Mouse (Mus musculus) hindbrain, embryonic 15.5 days (tissue): Measurements from ENCODE around the gene Tmem185b. TPM values are rescaled to one million over a fixed set of nuclear protein-coding genes. Genes with fewer than 3 reads are reported as not detected.
A peak's percentile ranks its signal among the peaks of the same experiment; 100 is the strongest.

Source experiments
- ATAC-seq: fragments of 200-750 bp; cut with Nextera tagmentation; 2 replicates; pipeline ENCODE4 v1.8.0; 2017; ENCODE audit warnings: low read depth, moderate number of reproducible peaks, moderate TSS enrichment; ENCODE audit not compliant: low FRiP score
- H3K27ac ChIP-seq: fragments of 300-500 bp; sonication (generic); replicated peaks from 2 replicates; pipeline ENCODE4 v1.5.1; 2015; ENCODE audit warnings: mild to moderate bottlenecking, inconsistent platforms
- H3K27me3 ChIP-seq: fragments of 300-500 bp; sonication (generic); 2 replicates; pipeline ENCODE4 v1.6.1; 2015; ENCODE audit warnings: control low read depth, inconsistent platforms
- H3K36me3 ChIP-seq: fragments of 300-500 bp; sonication (generic); 2 replicates; pipeline ENCODE4 v1.6.1; 2015; ENCODE audit warnings: control low read depth, inconsistent platforms
- H3K4me1 ChIP-seq: fragments of 300-500 bp; sonication (generic); replicated peaks from 2 replicates; pipeline ENCODE4 v1.6.1; 2015; ENCODE audit warnings: control low read depth, inconsistent platforms
- H3K4me2 ChIP-seq: fragments of 300-500 bp; sonication (generic); 2 replicates; pipeline ENCODE4 v1.6.1; 2015; ENCODE audit warnings: moderate library complexity, mild to moderate bottlenecking, inconsistent platforms
- H3K4me3 ChIP-seq: fragments of 300-500 bp; sonication (generic); 2 replicates; pipeline ENCODE4 v1.5.1; 2015; ENCODE audit warnings: mild to moderate bottlenecking, inconsistent platforms
- H3K9ac ChIP-seq: fragments of 300-500 bp; sonication (generic); 2 replicates; pipeline ENCODE4 v1.6.1; 2015; ENCODE audit warnings: inconsistent platforms
- H3K9me3 ChIP-seq: fragments of 300-500 bp; sonication (generic); 2 replicates; pipeline ENCODE4 v1.6.1; 2016; ENCODE audit warnings: control low read depth, inconsistent platforms
- WGBS: fragments of 180-500 bp; shearing (Covaris S2); methylation state at CpG from one replicate; pipeline ENCODE4 v1.1.7; 2015; 5-methylcytosine and 5-hydroxymethylcytosine counted together
- polyA plus RNA-seq: library from polyadenylated mRNA; unstranded; fragments of >200 nt; fragmentation: Nextera tagmentation; extraction: Ambion mirVana; gene quantifications from 2 replicates; pipeline ENCODE4 v1.2.1, GENCODE M21; 2015

Gene Tmem185b
- polyA plus RNA-seq, 1 experiment from 2014 or later = 17.3 TPM

- Histone ChIP-seq H3K9ac (no peak overlapping the region), H3K4me2 (no peak overlapping the region), H3K4me3 (no peak overlapping the region), H3K4me1 (peaks cover 27% of the 10 kb centered on the region), H3K9me3 (no peaks in the 10 kb centered on the region), H3K27ac (no peak overlapping the region), H3K27me3 (no peaks in the 10 kb centered on the region), H3K36me3 (peaks cover 10% of the 10 kb centered on the region)
- 81% methylated on average over 7 of the region's 7 CpGs for WGBS
- no peak for ATAC-seq
Observed at GRCm38 (mm10) chr1:119523369-119523768, 2.6 kb upstream of the Tmem185b start.

GRCm38 (mm10) chr1:119523826-119524225, 2.1 kb upstream of the Tmem185b start:
- Histone ChIP-seq H3K4me3 (no peak overlapping the region), H3K4me1 (peaks cover 27% of the 10 kb centered on the region), H3K36me3 (peaks cover 15% of the 10 kb centered on the region), H3K27ac (no peak overlapping the region), H3K4me2 (no peak overlapping the region), H3K27me3 (no peaks in the 10 kb centered on the region), H3K9ac (no peak overlapping the region), H3K9me3 (no peaks in the 10 kb centered on the region)
- no peak for ATAC-seq
- WGBS = 94% methylated on average over 7 of the region's 7 CpGs

- peaks cover 27% of the 10 kb centered on the region for H3K4me1 ChIP-seq
- peak overlapping the region; percentile 84 for H3K4me2 ChIP-seq
- peaks cover 20% of the 10 kb centered on the region for H3K36me3 ChIP-seq
- H3K27me3 ChIP-seq = no peaks in the 10 kb centered on the region
- peak overlapping the region; percentile 91 for H3K27ac ChIP-seq
- H3K4me3 ChIP-seq = peak overlapping the region; percentile 89
- WGBS = 4% methylated on average over 5 of the region's 5 CpGs
- no peaks in the 10 kb centered on the region for H3K9me3 ChIP-seq
- ATAC-seq = no peak
- H3K9ac ChIP-seq = peak overlapping the region; percentile 87
Observed at GRCm38 (mm10) chr1:119525004-119525444, 936 bp upstream of the Tmem185b start.

- H3K36me3 ChIP-seq = peaks cover 20% of the 10 kb centered on the region
- no peak overlapping the region for H3K9ac ChIP-seq
- H3K27me3 ChIP-seq = no peaks in the 10 kb centered on the region
- H3K4me1 ChIP-seq = peaks cover 13% of the 10 kb centered on the region
- H3K27ac ChIP-seq = no peak overlapping the region
- H3K4me2 ChIP-seq = no peak overlapping the region
- ATAC-seq = no peak
- 95% methylated on average over 13 of the region's 13 CpGs for WGBS
- H3K4me3 ChIP-seq = no peak overlapping the region
- no peaks in the 10 kb centered on the region for H3K9me3 ChIP-seq
Observed at GRCm38 (mm10) chr1:119530941-119531340, 5.0 kb downstream of the Tmem185b start.

GRCm38 (mm10) chr1:119532165-119532564, 6.2 kb downstream of the Tmem185b start:
- WGBS = 96% methylated on average over 6 of the region's 6 CpGs
- Histone ChIP-seq H3K9me3 (no peaks in the 10 kb centered on the region), H3K27ac (no peak overlapping the region), H3K27me3 (no peaks in the 10 kb centered on the region), H3K4me2 (no peak overlapping the region), H3K4me3 (no peak overlapping the region), H3K4me1 (0 out of 2 replicates have a peak, but pooled peaks cover 5% of the 10 kb centered on the region), H3K9ac (no peak overlapping the region), H3K36me3 (peaks cover 20% of the 10 kb centered on the region)
- ATAC-seq = no peak; the same call in 1 of the 2 replicates

GRCm38 (mm10) chr1:119533093-119533805, 7.3 kb downstream of the Tmem185b start:
- WGBS = 75% methylated on average over 18 of the region's 18 CpGs
- Histone ChIP-seq H3K27ac (peak overlapping the region; percentile 42), H3K4me3 (no peak overlapping the region), H3K9me3 (no peaks in the 10 kb centered on the region), H3K36me3 (peaks cover 11% of the 10 kb centered on the region), H3K27me3 (no peaks in the 10 kb centered on the region), H3K9ac (no peak overlapping the region), H3K4me2 (no peak overlapping the region), H3K4me1 (no peaks in the 10 kb centered on the region)
- peak; percentile 65 for ATAC-seq

GRCm38 (mm10) chr1:119534341-119534740, 8.4 kb downstream of the Tmem185b start:
- Histone ChIP-seq H3K9me3 (no peaks in the 10 kb centered on the region), H3K4me1 (no peaks in the 10 kb centered on the region), H3K27me3 (no peaks in the 10 kb centered on the region), H3K4me3 (no peak overlapping the region), H3K27ac (no peak overlapping the region), H3K36me3 (peaks cover under 1% of the 10 kb centered on the region; the same call in 1 of the 2 replicates), H3K4me2 (no peak overlapping the region), H3K9ac (no peak overlapping the region)
- no peak for ATAC-seq
- 95% methylated on average over 5 of the region's 5 CpGs for WGBS

- Histone ChIP-seq H3K4me1 (no peaks in the 10 kb centered on the region), H3K27ac (no peak overlapping the region), H3K4me2 (no peak overlapping the region), H3K9me3 (no peaks in the 10 kb centered on the region), H3K9ac (no peak overlapping the region), H3K27me3 (no peaks in the 10 kb centered on the region), H3K4me3 (no peak overlapping the region), H3K36me3 (no peaks in the 10 kb centered on the region)
- WGBS = 87% methylated on average over 2 of the region's 2 CpGs
- no peak for ATAC-seq
Observed at GRCm38 (mm10) chr1:119536122-119536521, 10.2 kb downstream of the Tmem185b start.

- WGBS = 94% methylated on average over 6 of the region's 6 CpGs
- H3K4me2 ChIP-seq = no peak overlapping the region
- H3K9me3 ChIP-seq = no peaks in the 10 kb centered on the region
- no peaks in the 10 kb centered on the region for H3K4me1 ChIP-seq
- no peak overlapping the region for H3K27ac ChIP-seq
- H3K36me3 ChIP-seq = no peaks in the 10 kb centered on the region
- no peak overlapping the region for H3K9ac ChIP-seq
- ATAC-seq = no peak
- no peaks in the 10 kb centered on the region for H3K27me3 ChIP-seq
- no peak overlapping the region for H3K4me3 ChIP-seq
Observed at GRCm38 (mm10) chr1:119537651-119538050, 11.7 kb downstream of the Tmem185b start.

- WGBS = 89% methylated on average over 2 of the region's 2 CpGs
- Histone ChIP-seq H3K36me3 (no peaks in the 10 kb centered on the region), H3K4me2 (no peak overlapping the region), H3K9ac (no peak overlapping the region), H3K4me3 (no peak overlapping the region), H3K27me3 (no peaks in the 10 kb centered on the region), H3K4me1 (no peaks in the 10 kb centered on the region), H3K9me3 (no peaks in the 10 kb centered on the region), H3K27ac (no peak overlapping the region)
- ATAC-seq = no peak
Observed at GRCm38 (mm10) chr1:119539252-119539651, 13.3 kb downstream of the Tmem185b start.

GRCm38 (mm10) chr1:119540836-119541557, 15.0 kb downstream of the Tmem185b start:
- H3K4me1 ChIP-seq = no peaks in the 10 kb centered on the region
- H3K36me3 ChIP-seq = no peaks in the 10 kb centered on the region
- WGBS = 84% methylated on average over 9 of the region's 9 CpGs
- no peaks in the 10 kb centered on the region for H3K27me3 ChIP-seq
- ATAC-seq = no peak
- no peaks in the 10 kb centered on the region for H3K9me3 ChIP-seq
- no peak overlapping the region for H3K4me2 ChIP-seq
- no peak overlapping the region for H3K27ac ChIP-seq
- H3K4me3 ChIP-seq = no peak overlapping the region
- no peak overlapping the region for H3K9ac ChIP-seq

GRCm38 (mm10) chr1:119541570-119541969, 15.6 kb downstream of the Tmem185b start:
- Histone ChIP-seq H3K4me3 (no peak overlapping the region), H3K4me1 (no peaks in the 10 kb centered on the region), H3K36me3 (no peaks in the 10 kb centered on the region), H3K9ac (no peak overlapping the region), H3K27me3 (no peaks in the 10 kb centered on the region), H3K27ac (no peak overlapping the region), H3K9me3 (no peaks in the 10 kb centered on the region), H3K4me2 (no peak overlapping the region)
- WGBS = 81% methylated on average over 2 of the region's 3 CpGs
- ATAC-seq = no peak
